20 mouse cellular contexts compared by ENCODE assay signal in genomic region chrX:166091011-166091410, GRCm38 (mm10).
A peak's percentile ranks its signal among the peaks of the same experiment; 100 is the strongest.
DNase-seq lines count a peak whose midpoint lies in the region; ATAC-seq and TF ChIP-seq lines count a peak whose summit lies in the region.
"Had no signal": no experiment of that assay in that cellular context is flagged by ENCODE, and none has a peak within 500 bp of the region (broad histone marks: within the 10 kb centered on the region; RNA-seq: fewer than 3 reads in every experiment).

No protein-coding gene starts in this region.

- H3K27ac ChIP-seq in forebrain, postnatal 0 days (ENCODE audit: low read depth, low read length) = no peak overlapping the region
- no peak overlapping the region for H3K27ac ChIP-seq in forebrain, embryonic 13.5 days
- H3K27ac ChIP-seq: embryonic facial prominence, embryonic 12.5 days; heart, embryonic 13.5 days; hindbrain, embryonic 12.5 days had no signal

- WGBS in forebrain, postnatal 0 days = 69% methylated on average over 1 of the region's 1 CpGs
- 80% methylated on average over 1 of the region's 1 CpGs for WGBS in forebrain, embryonic 13.5 days

- no peak overlapping the region for H3K4me2 ChIP-seq in forebrain, postnatal 0 days (ENCODE audit: low read depth)
- H3K4me2 ChIP-seq in forebrain, embryonic 13.5 days = no peak overlapping the region
- H3K4me2 ChIP-seq: embryonic facial prominence, embryonic 12.5 days; heart, embryonic 13.5 days; hindbrain, embryonic 12.5 days had no signal

- H3K4me1 ChIP-seq in forebrain, postnatal 0 days (ENCODE audit: insufficient read depth) = no peaks in the 10 kb centered on the region
- no peaks in the 10 kb centered on the region for H3K4me1 ChIP-seq in forebrain, embryonic 13.5 days
- H3K4me1 ChIP-seq: embryonic facial prominence, embryonic 12.5 days; heart, embryonic 13.5 days; hindbrain, embryonic 12.5 days had no signal

- H3K9me3 ChIP-seq in forebrain, postnatal 0 days (ENCODE audit: low read length) = no peaks in the 10 kb centered on the region
- H3K9me3 ChIP-seq in forebrain, embryonic 13.5 days (replicated peaks) = no peaks in the 10 kb centered on the region
- H3K9me3 ChIP-seq: embryonic facial prominence, embryonic 12.5 days; heart, embryonic 13.5 days; hindbrain, embryonic 12.5 days had no signal

- no peak overlapping the region for H3K4me3 ChIP-seq in forebrain, postnatal 0 days (ENCODE audit: low read depth, low read length)
- no peak overlapping the region for H3K4me3 ChIP-seq in forebrain, embryonic 13.5 days
- H3K4me3 ChIP-seq: embryonic facial prominence, embryonic 12.5 days; heart, embryonic 13.5 days; hindbrain, embryonic 12.5 days had no signal

- no peak overlapping the region for H3K9ac ChIP-seq in forebrain, postnatal 0 days
- H3K9ac ChIP-seq in forebrain, embryonic 13.5 days = no peak overlapping the region
- H3K9ac ChIP-seq: embryonic facial prominence, embryonic 12.5 days; heart, embryonic 13.5 days; hindbrain, embryonic 12.5 days had no signal

- intact Hi-C loops in heart, postnatal 10 days (cut with DNase I) = no loop called here

- peak; percentile 4 for DNase-seq in cerebellum, adult 9-10 months
- DNase-seq in cerebellum, adult 11 months = no peak
- DNase-seq in forebrain, postnatal 0 days = peak; percentile 41
- peak; percentile 15 for DNase-seq in cerebellum, adult 9-11 months
- DNase-seq in cerebellum, postnatal 25 days = peak; percentile 41 to 59
- DNase-seq in heart, postnatal 10 days = no peak
- no peak for DNase-seq in spleen, postnatal 4 days (ENCODE audit: low spot score in 2 of 2)
- DNase-seq: adrenal gland, adult 2 months; adrenal gland, postnatal 25 days; gastrocnemius, postnatal 36 days; heart, adult 11 months; heart, postnatal 4 days; kidney, adult 8-10 months had no signal

- peak; percentile 53; the same call in 1 of the 2 replicates for ATAC-seq in forebrain, postnatal 0 days
- no peak; the same call in 1 of the 2 replicates for ATAC-seq in forebrain, embryonic 13.5 days
- ATAC-seq: hindbrain, embryonic 16.5 days; inflammation-experienced regulatory T-cells, adult 6 months; intestine, postnatal 0 days had no signal

- no peak for TF ChIP-seq CTCF in forebrain, postnatal 0 days (IDR thresholded peaks at IDR 0.05; ENCODE audit: low read depth)

- no peaks in the 10 kb centered on the region for H3K36me3 ChIP-seq in forebrain, postnatal 0 days (ENCODE audit: insufficient read depth)
- H3K36me3 ChIP-seq in forebrain, embryonic 13.5 days (ENCODE audit: poor library complexity, severe bottlenecking) = no peaks in the 10 kb centered on the region
- H3K36me3 ChIP-seq: embryonic facial prominence, embryonic 12.5 days; heart, embryonic 13.5 days; hindbrain, embryonic 12.5 days had no signal

- no peaks in the 10 kb centered on the region for H3K27me3 ChIP-seq in forebrain, postnatal 0 days (ENCODE audit: insufficient read depth, low read length)
- no peaks in the 10 kb centered on the region for H3K27me3 ChIP-seq in forebrain, embryonic 13.5 days
- H3K27me3 ChIP-seq: embryonic facial prominence, embryonic 12.5 days; heart, embryonic 13.5 days; hindbrain, embryonic 12.5 days had no signal

Comparison
In these comparisons a context has a peak if more than half of its experiments do, and no peak if none do; other contexts are left out.
1. DNase-seq: peak in cerebellum, adult 9-10 months (single experiment), forebrain, postnatal 0 days (single experiment), cerebellum, adult 9-11 months (single experiment) and cerebellum, postnatal 25 days (2 of 2); none in cerebellum, adult 11 months (single experiment), heart, postnatal 10 days (0 of 2) and spleen, postnatal 4 days (0 of 2).